Mouse (Mus musculus) lung, adult 2 months (tissue): ENCODE measurements at regions not wholly inside any gene's neighbourhood (a gene's known extent, or its start where the extent isn't known, plus 50 kb on each side); places are given as distances from the start of the nearest gene placed in this dataset.

Source experiments
- CTCF ChIP-seq: fragments of 200-500 bp; IDR thresholded peaks from 2 replicates; pipeline ENCODE4 v1.5.1; 2011; ENCODE audit warnings: mild to moderate bottlenecking, low read length, control low read depth; ENCODE audit not compliant: insufficient read depth
- POLR2A ChIP-seq: fragments of 200-500 bp; IDR thresholded peaks from 2 replicates; pipeline ENCODE4 v1.6.1; 2011; ENCODE audit warnings: low read depth, mild to moderate bottlenecking, control low read depth, low read length, borderline replicate concordance; ENCODE audit errors: extremely low read depth

- TF ChIP-seq CTCF (no peak), POLR2A (no peak)
These were observed 753.8 kb downstream of the Tmem182 start for GRCm38 (mm10) chr1:41559101-41559665.
